Mouse (Mus musculus) hindbrain, embryonic 14.5 days (tissue): ENCODE data around the gene Fhod1. TPM values are rescaled to one million over a fixed set of nuclear protein-coding genes. Genes with fewer than 3 reads are reported as not detected.

ENCODE experiments used
- ATAC-seq: fragments of 200-750 bp; cut with Nextera tagmentation; 2 replicates; pipeline ENCODE4 v1.8.0; 2017; ENCODE audit warnings: moderate number of reproducible peaks, mild to moderate bottlenecking, moderate TSS enrichment, moderate library complexity; ENCODE audit not compliant: low FRiP score
- DNase-seq: peaks from one replicate; pipeline ENCODE4 v3.0.0-alpha.2; 2015; ENCODE audit warnings: low spot score
- H3K27ac ChIP-seq: fragments of 300-500 bp; sonication (generic); 2 replicates; pipeline ENCODE4 v1.5.1; 2014; ENCODE audit warnings: mild to moderate bottlenecking, moderate library complexity
- H3K27me3 ChIP-seq: fragments of 300-500 bp; sonication (generic); 2 replicates; pipeline ENCODE4 v1.6.1; 2014; ENCODE audit warnings: mild to moderate bottlenecking, low read length, mixed read lengths; ENCODE audit not compliant: control insufficient read depth, insufficient read depth
- H3K36me3 ChIP-seq: fragments of 300-500 bp; sonication (generic); replicated peaks from 2 replicates; pipeline ENCODE4 v1.6.1; 2014; ENCODE audit not compliant: control insufficient read depth, insufficient read depth
- H3K4me1 ChIP-seq: fragments of 300-500 bp; sonication (generic); replicated peaks from 2 replicates; pipeline ENCODE4 v1.6.1; 2014; ENCODE audit warnings: antibody characterized with exemption, low read length, mixed read lengths; ENCODE audit not compliant: control insufficient read depth, insufficient read depth
- H3K4me2 ChIP-seq: fragments of 300-500 bp; sonication (generic); replicated peaks from 2 replicates; pipeline ENCODE4 v1.6.1; 2014; ENCODE audit warnings: mild to moderate bottlenecking, moderate library complexity
- H3K4me3 ChIP-seq: fragments of 300-500 bp; sonication (generic); replicated peaks from 2 replicates; pipeline ENCODE4 v1.5.1; 2014; ENCODE audit warnings: mild to moderate bottlenecking, low read length
- H3K9ac ChIP-seq: fragments of 300-500 bp; sonication (generic); 2 replicates; pipeline ENCODE4 v1.6.1; 2014
- H3K9me3 ChIP-seq: fragments of 300-500 bp; sonication (generic); 2 replicates; pipeline ENCODE4 v1.6.1; 2016; ENCODE audit warnings: low read length; ENCODE audit not compliant: control insufficient read depth
- WGBS: fragments of 180-500 bp; shearing (Covaris S2); extraction: QIAGEN DNeasy Blood & Tissue Kit; methylation state at CpG from one replicate; pipeline ENCODE4 v1.1.7; 2014; 5-methylcytosine and 5-hydroxymethylcytosine counted together
- polyA plus RNA-seq: library from polyadenylated mRNA; unstranded; fragments of >200 nt; fragmentation: Nextera tagmentation; extraction: Ambion mirVana; gene quantifications from 2 replicates; pipeline ENCODE4 v1.2.1, GENCODE M21; 2014

Gene Fhod1
- polyA plus RNA-seq, 1 experiment from 2014 or later = 0.58 TPM

DNA sequence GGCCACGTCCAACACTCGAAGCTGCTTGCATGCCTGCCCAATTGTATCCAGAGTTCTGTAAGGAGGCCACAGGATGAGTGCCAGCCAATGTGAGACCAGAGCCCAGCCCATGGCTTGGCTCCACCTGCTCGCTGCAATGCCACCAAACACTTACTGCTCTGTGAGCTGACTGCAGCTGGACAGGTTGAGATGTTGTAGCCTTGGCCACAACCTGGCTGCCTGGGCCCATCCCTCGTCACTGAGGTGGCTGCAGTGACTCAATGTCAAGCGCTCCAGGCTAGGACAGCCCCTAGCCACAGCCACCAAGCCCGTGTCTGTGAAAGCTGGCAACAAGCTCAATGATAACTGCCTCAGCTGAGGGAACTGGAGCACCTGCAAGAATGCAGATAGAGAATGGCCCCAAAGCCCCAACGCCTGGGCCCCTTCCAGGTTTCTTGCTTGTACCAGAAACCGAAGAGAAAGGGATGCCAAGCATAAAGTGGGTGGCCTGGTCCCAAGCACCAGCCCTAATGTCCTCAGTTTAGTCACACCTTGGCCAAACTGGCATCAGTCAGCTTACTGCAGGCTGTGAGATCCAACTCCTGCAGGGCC is 34.8 kb downstream of the Fhod1 start:
- WGBS = 92% methylated on average over 8 of the region's 8 CpGs
- H3K4me3 ChIP-seq = no peak overlapping the region
- no peak for DNase-seq
- no peak overlapping the region for H3K9ac ChIP-seq
- no peak overlapping the region for H3K4me2 ChIP-seq
- no peak for ATAC-seq
- no peak overlapping the region for H3K27ac ChIP-seq
- H3K36me3 ChIP-seq = peaks cover 96% of the 10 kb centered on the region
- H3K9me3 ChIP-seq = no peaks in the 10 kb centered on the region
- no peaks in the 10 kb centered on the region for H3K4me1 ChIP-seq
- no peaks in the 10 kb centered on the region for H3K27me3 ChIP-seq

DNA sequence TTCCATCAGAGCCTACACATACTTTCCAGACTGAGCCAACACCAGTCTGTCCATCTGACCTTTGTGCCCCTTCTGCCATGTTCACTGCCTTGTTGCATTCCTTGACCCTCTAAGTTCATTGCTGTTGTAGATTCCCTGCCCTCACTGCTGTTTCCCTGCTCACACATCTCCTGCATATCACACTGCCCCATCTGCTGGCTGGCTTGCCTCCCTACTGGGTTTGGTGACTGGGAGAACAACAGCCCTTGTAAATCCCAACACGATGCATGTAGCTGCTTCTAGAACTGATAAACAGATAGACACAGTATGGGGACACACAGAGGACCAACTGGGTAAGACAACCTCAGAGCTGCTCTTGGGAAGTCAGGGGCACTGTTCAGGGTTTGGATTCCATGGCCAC is 36.0 kb downstream of the Fhod1 start:
- no peak overlapping the region for H3K9ac ChIP-seq
- H3K27ac ChIP-seq = no peak overlapping the region
- H3K27me3 ChIP-seq = no peaks in the 10 kb centered on the region
- no peaks in the 10 kb centered on the region for H3K9me3 ChIP-seq
- peaks cover 97% of the 10 kb centered on the region for H3K36me3 ChIP-seq
- DNase-seq (no peak), ATAC-seq (no peak)
- H3K4me2 ChIP-seq = no peak overlapping the region
- 83% methylated on average over 1 of the region's 1 CpGs for WGBS
- H3K4me1 ChIP-seq = no peaks in the 10 kb centered on the region
- no peak overlapping the region for H3K4me3 ChIP-seq

DNA sequence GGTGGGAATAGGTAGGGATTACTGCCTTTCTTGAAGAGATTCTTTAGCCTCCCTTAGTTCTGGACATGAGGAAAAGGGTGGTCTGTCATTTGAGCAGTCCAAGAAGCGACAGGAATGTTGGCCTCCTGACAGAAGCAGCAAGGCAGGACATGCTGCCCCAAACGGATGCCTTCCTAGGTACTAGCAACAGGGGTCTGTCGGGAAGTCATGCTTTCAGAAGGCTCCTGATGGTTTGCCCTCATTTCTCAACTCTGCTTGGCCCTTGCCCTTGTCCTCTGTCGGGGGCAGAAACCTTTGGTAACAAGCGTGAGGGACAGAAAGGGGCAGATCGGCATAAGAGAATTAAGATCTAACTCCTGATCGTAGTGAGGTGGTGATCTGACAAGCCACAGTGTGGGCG is 37.6 kb downstream of the Fhod1 start:
- Histone ChIP-seq H3K36me3 (peaks cover 84% of the 10 kb centered on the region), H3K4me2 (no peak overlapping the region), H3K4me1 (peaks cover 10% of the 10 kb centered on the region), H3K27ac (no peak overlapping the region), H3K4me3 (no peak overlapping the region), H3K9ac (no peak overlapping the region), H3K27me3 (no peaks in the 10 kb centered on the region), H3K9me3 (no peaks in the 10 kb centered on the region)
- DNase-seq (no peak), ATAC-seq (no peak)
- 86% methylated on average over 8 of the region's 8 CpGs for WGBS

DNA sequence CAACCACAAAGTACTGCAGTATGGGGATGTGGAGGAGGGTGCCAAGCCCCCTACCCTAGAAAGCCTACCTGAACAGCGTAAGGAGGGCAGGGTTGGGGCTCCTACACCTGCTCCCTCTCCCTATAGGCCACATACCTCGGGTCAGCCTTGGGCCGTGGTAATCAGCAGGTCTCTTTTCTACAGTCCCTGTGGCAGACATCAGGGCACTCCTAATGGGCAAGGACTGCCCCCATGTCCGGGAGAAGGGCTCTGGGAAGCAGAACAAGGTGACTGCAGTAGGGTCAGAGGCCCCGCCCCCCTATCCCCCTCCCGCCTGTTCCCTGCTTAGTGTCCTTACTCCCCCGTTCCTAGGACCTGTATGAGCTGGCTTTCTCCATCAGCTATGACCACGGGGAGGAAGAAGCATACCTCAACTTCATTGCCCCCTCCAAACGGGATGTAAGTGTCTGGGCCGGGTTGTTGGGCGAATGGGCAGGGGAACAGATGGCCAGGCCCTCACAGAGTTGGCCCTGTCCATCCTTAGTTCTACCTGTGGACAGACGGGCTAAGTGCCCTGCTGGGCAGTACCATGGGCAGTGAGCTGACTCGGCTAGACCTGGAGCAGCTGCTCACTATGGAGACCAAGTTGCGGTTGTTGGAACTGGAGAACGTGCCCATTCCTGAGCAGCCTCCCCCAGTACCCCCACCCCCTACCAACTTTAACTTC is 38.5 kb downstream of the Fhod1 start:
- no peak for DNase-seq
- Histone ChIP-seq H3K9me3 (no peaks in the 10 kb centered on the region), H3K27me3 (no peaks in the 10 kb centered on the region), H3K4me3 (no peak overlapping the region), H3K27ac (no peak overlapping the region), H3K9ac (no peak overlapping the region), H3K36me3 (peaks cover 84% of the 10 kb centered on the region), H3K4me2 (no peak overlapping the region), H3K4me1 (peaks cover 10% of the 10 kb centered on the region)
- ATAC-seq = no peak
- 79% methylated on average over 15 of the region's 15 CpGs for WGBS

DNA sequence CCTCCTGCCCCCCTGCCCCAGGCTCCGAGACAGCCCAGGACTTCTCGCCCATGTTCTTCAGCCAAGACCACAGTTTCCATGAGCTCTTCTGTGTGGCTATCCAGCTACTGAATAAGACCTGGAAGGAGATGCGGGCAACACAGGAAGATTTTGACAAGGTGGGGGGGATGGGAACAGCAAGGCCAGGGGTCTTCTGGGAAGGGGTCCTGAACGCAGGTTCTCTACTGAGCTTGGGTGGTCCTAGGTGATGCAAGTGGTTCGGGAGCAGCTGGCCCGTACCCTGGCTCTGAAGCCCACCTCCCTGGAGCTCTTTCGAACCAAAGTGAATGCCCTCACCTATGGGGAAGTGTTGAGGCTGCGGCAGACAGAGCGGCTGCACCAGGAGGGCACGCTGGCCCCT is 39.3 kb downstream of the Fhod1 start:
- DNase-seq = no peak
- 93% methylated on average over 10 of the region's 10 CpGs for WGBS
- Histone ChIP-seq H3K27me3 (no peaks in the 10 kb centered on the region), H3K9ac (no peak overlapping the region), H3K4me3 (no peak overlapping the region), H3K4me2 (no peak overlapping the region), H3K4me1 (peaks cover 10% of the 10 kb centered on the region), H3K36me3 (peaks cover 84% of the 10 kb centered on the region), H3K9me3 (no peaks in the 10 kb centered on the region), H3K27ac (no peak overlapping the region)
- no peak for ATAC-seq

DNA sequence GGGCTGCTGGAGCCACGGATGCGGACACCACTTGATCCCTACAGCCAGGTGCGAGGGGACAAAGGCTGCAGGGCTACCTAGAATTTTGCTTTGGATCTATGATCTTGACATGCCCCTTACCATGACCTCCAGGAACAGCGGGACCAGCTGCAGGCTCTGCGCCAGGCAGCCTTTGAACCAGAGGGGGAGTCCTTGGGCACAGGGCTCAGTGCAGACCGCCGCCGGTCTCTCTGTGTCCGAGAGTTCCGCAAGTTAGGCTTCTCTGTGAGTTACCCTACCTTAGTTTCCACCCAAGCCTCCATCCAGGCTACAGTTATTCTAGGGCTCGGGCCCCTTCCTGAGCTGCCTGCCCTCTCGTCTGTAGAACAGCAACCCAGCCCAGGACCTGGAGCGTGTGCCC is 40.1 kb downstream of the Fhod1 start:
- H3K4me3 ChIP-seq = no peak overlapping the region
- H3K9me3 ChIP-seq = no peaks in the 10 kb centered on the region
- H3K4me2 ChIP-seq = no peak overlapping the region
- no peak overlapping the region for H3K9ac ChIP-seq
- no peaks in the 10 kb centered on the region for H3K27me3 ChIP-seq
- no peak for DNase-seq
- H3K36me3 ChIP-seq = peaks cover 84% of the 10 kb centered on the region
- no peak for ATAC-seq
- H3K4me1 ChIP-seq = peaks cover 10% of the 10 kb centered on the region
- H3K27ac ChIP-seq = no peak overlapping the region
- WGBS = 96% methylated on average over 13 of the region's 13 CpGs

DNA sequence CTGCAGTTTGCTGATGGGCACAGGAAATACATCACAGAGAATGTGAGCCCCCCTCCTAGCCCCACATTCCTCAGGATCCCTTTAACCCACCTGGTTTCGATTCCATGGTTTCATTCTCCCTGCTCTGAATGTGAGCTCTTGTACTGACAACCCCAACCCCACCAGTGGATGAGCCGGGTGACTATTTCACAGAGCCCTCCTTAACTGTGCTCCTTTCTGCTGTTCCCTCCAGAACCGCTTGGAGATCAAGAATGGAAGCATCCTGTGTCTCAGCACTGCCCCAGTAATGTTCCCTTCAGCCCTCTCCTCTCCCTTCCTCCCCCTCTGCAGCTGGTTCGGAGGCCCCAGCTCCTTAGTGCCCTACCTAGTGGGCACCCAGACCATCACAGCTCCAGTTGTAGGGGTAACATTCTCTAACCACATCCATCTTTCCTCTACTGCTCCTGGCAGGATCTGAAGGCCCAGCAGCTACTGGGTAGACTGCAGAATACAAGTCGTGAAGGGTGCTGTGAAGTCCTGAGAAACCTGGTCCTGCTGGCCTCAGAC is 41.5 kb downstream of the Fhod1 start:
- WGBS = 50% methylated on average over 5 of the region's 5 CpGs
- Histone ChIP-seq H3K27ac (no peak overlapping the region), H3K27me3 (no peaks in the 10 kb centered on the region), H3K36me3 (peaks cover 84% of the 10 kb centered on the region), H3K9ac (0 out of 2 replicates have a peak overlapping the region, but pooled peaks have one; percentile 13), H3K4me2 (peak overlapping the region; percentile 47), H3K4me1 (peaks cover 10% of the 10 kb centered on the region), H3K9me3 (no peaks in the 10 kb centered on the region), H3K4me3 (no peak overlapping the region)
- no peak for DNase-seq
- ATAC-seq = no peak

DNA sequence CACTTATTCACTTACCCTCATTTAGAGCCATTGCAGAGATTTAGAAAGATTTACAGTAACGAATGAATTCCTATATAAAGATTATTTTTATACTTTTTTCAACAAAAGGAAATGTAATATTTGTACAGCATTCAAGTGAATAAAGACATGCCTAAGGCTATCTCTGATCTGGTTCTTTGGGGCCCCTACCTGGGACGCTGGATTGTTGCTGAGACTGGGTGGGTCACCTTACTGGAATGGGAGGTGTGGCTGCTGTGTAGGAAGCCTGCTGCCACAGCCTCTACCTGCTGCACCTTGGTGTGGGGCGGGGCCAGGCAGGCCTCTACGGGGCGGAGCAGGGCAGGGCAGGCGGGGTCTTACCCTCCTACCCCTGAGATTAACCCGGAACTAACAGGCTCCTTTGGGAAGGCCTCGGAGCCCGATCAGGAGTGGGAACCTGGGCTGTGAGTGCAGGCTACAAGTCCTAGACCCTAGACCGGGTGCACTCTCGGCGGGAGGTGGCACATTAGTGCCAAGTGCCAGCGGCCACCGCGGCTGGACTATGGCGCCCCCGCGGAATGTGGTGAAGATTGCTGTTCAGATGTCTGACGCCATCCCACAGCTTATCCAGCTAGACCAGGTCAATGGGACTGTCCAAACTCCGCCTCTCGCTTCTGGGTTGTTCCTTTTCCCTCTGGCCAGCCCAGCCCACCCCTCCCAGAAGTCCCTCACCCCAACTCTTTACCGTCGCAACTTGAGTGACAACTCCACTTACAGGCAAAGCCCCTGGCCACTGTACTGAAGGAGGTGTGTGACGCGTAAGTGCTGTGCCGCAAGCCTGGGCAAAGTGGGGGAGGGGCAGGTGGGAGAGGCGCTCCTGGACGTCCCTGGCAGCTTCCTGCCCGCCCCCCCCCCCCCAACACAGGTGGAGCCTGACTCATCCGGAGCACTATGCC is 42.3 kb downstream of the Fhod1 start, which contains the start of gene Elmo3:
Elmo3 (plus strand) TSS at position 391 of the 935 bp plus-strand sequence.
- peaks cover 10% of the 10 kb centered on the region for H3K4me1 ChIP-seq
- H3K4me2 ChIP-seq = peak within 1 kb of the TSS; percentile 47
- ATAC-seq (peak; percentile 45), DNase-seq (no peak)
- no peaks in the 10 kb centered on the region for H3K27me3 ChIP-seq
- H3K36me3 ChIP-seq = peaks cover 86% of the 10 kb centered on the region
- peak within 1 kb of the TSS; percentile 12; the same call in 1 of the 2 replicates for H3K4me3 ChIP-seq
- peak within 1 kb of the TSS; percentile 16; the same call in 1 of the 2 replicates for H3K27ac ChIP-seq
- peak within 1 kb of the TSS; percentile 13; the same call in 1 of the 2 replicates for H3K9ac ChIP-seq
- whole genome bisulfite sequencing = 7% methylated on average over 30 of the region's 30 CpGs
- H3K9me3 ChIP-seq = no peaks in the 10 kb centered on the region
